In the genomic region with DNA sequence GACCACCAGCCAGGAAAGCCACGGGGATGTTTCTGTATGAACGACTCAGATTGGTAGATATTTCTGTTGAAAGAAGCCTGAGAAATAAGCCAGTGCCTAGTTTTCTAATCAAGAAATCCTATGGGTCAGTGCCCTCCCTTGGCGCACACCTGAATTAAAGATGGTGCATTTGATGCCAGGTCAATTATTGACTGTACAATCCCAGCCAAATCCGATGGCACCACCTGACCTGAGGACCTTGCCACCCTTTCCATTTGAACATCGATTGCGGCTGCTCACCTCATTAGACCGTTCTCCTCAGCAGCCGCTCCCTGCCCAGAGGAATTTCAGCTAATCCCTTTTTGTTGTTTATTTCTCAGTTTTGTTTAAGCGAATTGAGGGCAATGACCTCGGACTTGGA, we compare ENCODE assay signal across 34 mouse cellular contexts.
"Had no signal": no experiment of that assay in that cellular context is flagged by ENCODE, and none has a peak within 500 bp of the region (broad histone marks: within the 10 kb centered on the region; RNA-seq: fewer than 3 reads in every experiment).

No protein-coding gene starts in this region.

- ATAC-seq: hindbrain, embryonic 16.5 days; hindbrain, postnatal 0 days; inflammation-experienced regulatory T-cells, adult 6 months; intestine, embryonic 15.5 days; intestine, embryonic 16.5 days; intestine, postnatal 0 days had no signal

- H3K27me3 ChIP-seq: heart, embryonic 12.5 days; heart, embryonic 13.5 days; heart, embryonic 15.5 days; hindbrain, embryonic 12.5 days; hindbrain, embryonic 13.5 days; hindbrain, embryonic 15.5 days; intestine, embryonic 15.5 days; kidney, embryonic 15.5 days had no signal

- H3K36me3 ChIP-seq: heart, embryonic 10.5 days; heart, embryonic 12.5 days; heart, embryonic 13.5 days; heart, embryonic 15.5 days; hindbrain, embryonic 10.5 days; hindbrain, embryonic 12.5 days; hindbrain, embryonic 13.5 days; hindbrain, embryonic 15.5 days; intestine, embryonic 15.5 days; kidney, embryonic 15.5 days had no signal

- H3K9me3 ChIP-seq: heart, embryonic 10.5 days; heart, embryonic 12.5 days; heart, embryonic 13.5 days; heart, embryonic 15.5 days; hindbrain, embryonic 10.5 days; hindbrain, embryonic 12.5 days; hindbrain, embryonic 13.5 days; hindbrain, embryonic 15.5 days; intestine, embryonic 15.5 days; kidney, embryonic 15.5 days had no signal

- H3K27ac ChIP-seq: heart, embryonic 10.5 days; heart, embryonic 13.5 days; heart, embryonic 15.5 days; hindbrain, embryonic 10.5 days; hindbrain, embryonic 12.5 days; hindbrain, embryonic 13.5 days; hindbrain, embryonic 14.5 days; hindbrain, embryonic 15.5 days; hindbrain, postnatal 0 days; intestine, embryonic 15.5 days; kidney, embryonic 15.5 days; kidney, postnatal 0 days; layer of hippocampus, adult 2 months had no signal

- H3K4me2 ChIP-seq: heart, embryonic 11.5 days; heart, embryonic 12.5 days; heart, embryonic 13.5 days; heart, embryonic 15.5 days; hindbrain, embryonic 12.5 days; hindbrain, embryonic 13.5 days; hindbrain, embryonic 14.5 days; hindbrain, embryonic 15.5 days; intestine, embryonic 15.5 days; kidney, embryonic 15.5 days had no signal

- H3K9ac ChIP-seq: heart, embryonic 12.5 days; heart, embryonic 13.5 days; heart, embryonic 15.5 days; hindbrain, embryonic 12.5 days; hindbrain, embryonic 13.5 days; hindbrain, embryonic 14.5 days; hindbrain, embryonic 15.5 days; intestine, embryonic 15.5 days; kidney, embryonic 15.5 days had no signal

- H3K4me1 ChIP-seq: heart, embryonic 10.5 days; heart, embryonic 12.5 days; heart, embryonic 13.5 days; heart, embryonic 15.5 days; intestine, embryonic 15.5 days; kidney, embryonic 15.5 days had no signal

- H3K4me3 ChIP-seq: heart, embryonic 10.5 days; heart, embryonic 12.5 days; heart, embryonic 13.5 days; heart, embryonic 15.5 days; hindbrain, embryonic 10.5 days; hindbrain, embryonic 12.5 days; hindbrain, embryonic 13.5 days; hindbrain, embryonic 15.5 days; intestine, embryonic 15.5 days; kidney, embryonic 15.5 days; layer of hippocampus, adult 2 months had no signal

- DNase-seq: heart, postnatal 10 days; heart, postnatal 14 days; heart, postnatal 4 days; kidney, adult 11 months; kidney, adult 18-20 months; kidney, adult 2 months; kidney, adult 8-10 months; kidney, adult 9 months; kidney, postnatal 10 days; kidney, postnatal 14 days; kidney, postnatal 25 days; kidney, postnatal 36 days; kidney, postnatal 4 days; layer of hippocampus, adult 9-11 months; layer of hippocampus, postnatal 36 days had no signal
